Mouse (Mus musculus) adrenal gland, postnatal 14 days (tissue): ENCODE measurements at regions not wholly inside any gene's neighbourhood (a gene's known extent, or its start where the extent isn't known, plus 50 kb on each side); places are given as distances from the start of the nearest gene placed in this dataset.

Experiments used
- DNase-seq: peaks from one replicate; pipeline ENCODE4 v3.0.0; 2021; ENCODE audit warnings: mixed read lengths

DNA sequence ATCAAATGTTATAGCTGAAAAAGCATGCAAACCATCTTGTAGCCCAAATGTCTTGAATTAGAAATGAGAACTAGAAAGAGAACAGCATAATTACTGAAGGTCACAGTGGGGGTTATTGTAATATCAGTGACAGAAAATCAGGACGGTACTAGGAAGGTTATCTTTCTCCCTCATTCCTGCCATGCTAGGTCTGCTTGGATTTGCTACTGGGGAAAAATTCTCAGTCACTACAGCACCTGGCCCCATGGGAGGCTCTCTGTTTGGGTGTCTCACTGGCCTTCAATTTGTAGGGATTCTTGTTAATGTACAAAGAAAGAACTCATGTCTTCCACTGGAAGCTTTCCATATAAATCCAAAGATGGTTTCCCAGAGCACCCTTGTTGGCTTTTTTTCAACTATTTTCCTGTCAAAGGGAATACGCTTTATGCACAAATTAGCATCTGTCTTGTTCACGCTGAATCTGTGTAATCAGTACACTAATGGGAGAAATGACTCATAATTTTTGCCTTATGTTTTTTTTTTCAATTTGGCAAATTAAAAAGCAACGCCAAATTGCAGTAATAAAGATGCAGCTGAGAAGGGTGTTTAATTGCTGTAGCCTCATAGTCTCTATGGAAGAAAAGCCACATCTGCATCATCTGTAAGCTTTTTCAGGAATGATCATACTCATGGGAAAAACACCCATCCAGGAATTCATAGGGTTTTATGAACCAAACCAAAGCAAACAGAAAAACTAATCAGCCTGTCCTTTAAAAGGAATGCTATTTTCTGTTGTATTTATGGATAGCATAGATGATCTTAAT lies 290.2 kb upstream of the Arhgef26 start:
- DNase-seq, result no peak

DNA sequence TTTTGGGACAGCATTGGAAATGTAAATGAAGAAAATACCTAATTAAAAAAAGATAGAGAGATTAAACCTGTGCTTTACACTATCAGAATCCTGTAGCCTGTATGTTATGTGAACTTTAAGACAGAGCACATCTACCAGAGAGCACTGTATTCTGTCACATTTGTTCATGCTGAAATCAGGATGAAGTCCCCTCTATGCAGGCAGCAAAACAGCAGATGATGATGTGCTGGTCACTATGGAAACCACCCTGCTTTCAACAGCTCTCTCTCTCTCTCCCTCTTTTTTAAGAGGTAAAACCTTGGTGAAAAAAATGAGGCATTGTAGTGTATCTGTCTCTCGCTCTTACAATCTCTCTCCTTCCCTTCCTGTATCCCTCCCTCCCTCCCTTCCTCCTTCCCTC lies 283.9 kb upstream of the Arhgef26 start:
- no peak for DNase-seq

DNA sequence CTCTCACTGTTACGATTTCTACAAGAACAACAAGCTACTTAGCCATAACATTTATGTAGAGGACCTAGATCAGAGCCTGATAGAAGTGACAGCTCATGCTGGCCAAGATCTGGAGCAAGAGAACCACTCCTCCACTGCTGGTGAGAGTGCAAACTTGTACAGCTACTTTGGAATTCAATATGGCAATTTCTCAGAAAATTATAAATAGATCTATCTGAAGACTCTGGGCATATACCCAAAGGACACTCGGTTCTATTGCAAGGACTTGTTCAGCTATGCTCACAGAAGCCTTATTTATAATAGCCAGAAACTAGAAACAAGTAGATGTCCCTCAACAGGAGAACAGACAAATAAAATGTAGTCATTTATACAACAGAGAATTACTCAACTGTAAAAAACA lies 259.6 kb upstream of the Arhgef26 start:
- DNase-seq, result no peak

DNA sequence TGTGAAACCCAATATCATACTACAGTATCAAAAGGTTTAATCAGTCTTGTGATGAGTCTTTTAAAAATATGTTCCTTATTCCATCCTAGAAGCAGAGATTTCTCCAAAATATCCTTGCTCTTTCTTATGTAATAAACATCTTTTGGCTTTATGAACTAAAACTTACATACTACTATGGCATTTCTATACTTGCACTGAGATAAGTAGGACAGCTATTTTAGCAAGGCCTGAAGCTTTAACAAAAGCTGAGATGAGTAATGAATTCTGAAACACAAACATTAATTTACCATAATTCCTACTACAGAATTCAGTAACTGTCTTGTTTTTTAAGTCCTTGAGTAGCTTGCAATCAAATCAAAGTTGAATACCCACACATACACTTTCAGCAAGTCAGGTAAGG lies 252.6 kb upstream of the Arhgef26 start:
- no peak for DNase-seq

DNA sequence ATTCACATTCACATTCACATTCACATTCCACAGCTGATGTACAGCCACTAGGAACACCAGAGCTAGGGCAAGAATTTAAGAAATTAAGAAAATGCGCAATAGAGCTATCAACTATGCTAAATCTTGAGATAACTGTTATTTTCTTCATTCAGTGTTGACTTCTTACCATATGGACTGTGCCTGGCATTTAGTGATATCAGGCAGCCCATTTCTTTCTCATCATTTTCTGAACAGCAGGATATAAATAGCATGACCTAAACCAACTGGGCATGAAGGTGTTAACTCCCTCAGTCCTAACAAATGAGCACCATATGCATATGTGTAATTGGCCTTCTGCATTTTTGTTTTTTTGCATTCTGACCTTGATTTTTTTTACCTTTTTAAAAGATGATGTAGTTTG lies 250.9 kb upstream of the Arhgef26 start:
- DNase-seq, result no peak

DNA sequence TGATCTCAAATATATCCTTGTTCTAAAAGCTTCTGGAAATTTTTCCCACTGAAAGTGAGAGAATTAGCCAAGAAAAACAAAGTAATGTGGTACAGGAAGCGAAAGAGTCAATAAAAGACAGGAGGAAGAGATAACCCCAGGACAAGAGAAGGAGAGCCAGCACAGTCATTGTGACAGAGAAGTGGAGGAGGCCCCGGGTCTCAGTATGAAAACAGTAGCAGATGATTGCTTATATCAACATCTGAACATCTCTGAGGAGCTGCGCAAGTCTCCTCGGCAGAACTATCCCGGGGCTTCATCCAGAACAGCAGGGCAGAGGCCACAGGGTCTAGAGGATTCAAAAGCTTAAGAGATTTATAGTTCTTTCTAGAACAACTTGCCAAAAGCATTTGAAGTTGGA lies 235.0 kb upstream of the Arhgef26 start:
- DNase-seq, result peak; percentile 16

DNA sequence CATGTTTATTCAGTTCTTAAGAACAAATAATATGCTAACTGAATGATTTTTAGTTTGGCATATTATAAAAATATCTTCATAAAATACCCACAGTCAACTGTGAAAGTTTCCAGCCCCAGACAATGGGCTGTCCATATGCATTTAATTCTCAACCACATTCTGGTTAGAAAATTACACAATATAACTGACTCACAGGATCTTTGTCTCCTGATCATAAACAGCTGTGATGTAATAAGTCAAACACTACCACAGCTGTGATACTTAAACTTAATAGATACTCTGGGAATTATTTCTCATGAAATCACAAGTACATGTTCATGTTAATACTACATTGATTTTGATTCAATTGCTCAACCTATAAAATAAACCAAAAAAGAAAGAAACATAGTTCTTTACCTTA lies 234.3 kb upstream of the Arhgef26 start:
- no peak for DNase-seq

DNA sequence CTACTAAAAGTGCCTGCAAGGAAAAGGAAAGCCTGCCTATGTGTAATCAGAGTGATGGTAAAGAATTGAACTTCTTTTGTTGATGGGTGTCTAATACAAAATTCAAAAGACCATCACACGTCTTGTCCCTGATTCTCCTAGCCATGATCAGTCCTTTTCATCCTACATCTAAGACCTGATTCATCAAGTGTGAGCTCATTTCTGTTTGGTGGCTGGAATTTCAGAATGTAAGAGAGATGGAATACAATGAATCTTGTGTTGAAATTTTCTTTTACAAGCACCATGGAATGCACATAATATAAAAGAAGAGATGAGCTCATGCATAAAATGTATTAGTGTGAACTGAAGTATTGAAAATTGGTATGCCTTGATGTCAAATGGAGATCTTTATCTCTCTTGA lies 233.6 kb upstream of the Arhgef26 start:
- no peak for DNase-seq

DNA sequence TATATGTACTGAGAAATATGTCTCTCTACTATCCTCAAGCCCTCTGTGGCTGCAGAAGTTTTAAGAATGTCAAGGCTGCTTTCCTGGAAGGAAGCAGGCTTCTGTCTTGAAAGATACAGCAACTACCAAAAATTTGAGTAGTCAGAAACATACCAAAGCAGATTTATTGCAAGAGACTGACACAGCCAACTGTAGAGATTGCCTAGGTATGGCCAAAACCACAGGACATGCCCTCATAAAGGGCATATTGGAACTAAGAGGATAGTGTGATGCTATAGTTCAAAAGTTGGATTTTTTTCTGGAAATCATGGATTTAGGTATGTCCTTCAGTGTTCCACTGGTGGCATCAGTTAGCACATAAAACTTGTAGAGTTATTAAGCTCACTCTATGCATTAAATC lies 230.8 kb upstream of the Arhgef26 start:
- DNase-seq, result no peak
